Mouse (Mus musculus) embryo, embryonic 10 days (tissue): ENCODE measurements around the gene Traf3ip2.
A peak's percentile ranks its signal among the peaks of the same experiment; 100 is the strongest.

Experiments
- DNase-seq: peaks from one replicate; pipeline ENCODE4 v3.0.0-alpha.2; 2015; ENCODE audit warnings: low spot score

Traf3ip2 gene

DNA sequence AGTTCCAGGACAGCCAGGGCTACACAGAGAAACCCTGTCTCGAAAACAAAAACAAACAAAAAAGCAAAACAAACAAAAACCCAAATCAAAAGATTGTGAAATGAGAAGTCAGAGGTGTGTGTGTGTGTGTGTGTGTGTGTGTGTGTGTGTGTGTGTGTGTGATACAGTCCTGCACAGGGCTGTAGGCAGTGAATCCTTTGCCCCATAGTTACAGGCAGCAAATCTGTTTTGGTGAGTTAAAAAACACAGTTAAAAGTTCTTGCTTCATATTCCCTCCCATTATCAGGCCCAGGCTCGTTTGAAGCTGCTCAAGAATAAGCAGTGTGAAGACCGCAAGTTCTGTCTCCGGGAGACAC, at the start of gene Traf3ip2:
TSS of gene Traf3ip2 (plus strand) at position 302 of the 356 bp plus-strand sequence.
- DNase-seq, result no peak

GRCm38 (mm10) chr10:39563552-39564223, 49.0 kb upstream of the Traf3ip2 start:
- DNase-seq, result peak; percentile 60

GRCm38 (mm10) chr10:39566901-39567300, 45.8 kb upstream of the Traf3ip2 start:
- DNase-seq, result no peak

DNA sequence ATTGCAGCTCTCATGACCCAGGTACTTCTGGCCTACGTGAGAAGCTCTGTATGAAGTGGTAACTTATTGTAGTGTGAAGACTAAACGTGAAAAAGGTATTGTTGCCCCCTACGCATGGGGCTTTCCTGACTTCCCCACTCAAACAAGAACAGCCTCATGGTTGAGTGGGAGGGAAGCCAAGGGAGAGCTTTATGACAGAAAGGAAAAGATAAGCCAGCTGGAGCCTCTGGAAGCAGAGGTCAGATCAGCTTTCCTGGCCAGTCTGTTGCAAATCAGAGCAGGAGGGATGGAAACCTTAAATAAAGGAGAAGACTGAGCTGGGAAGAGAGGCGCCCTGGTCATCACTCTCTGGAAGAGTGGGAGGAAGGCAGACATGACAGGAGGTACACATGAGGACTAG, 43.7 kb upstream of the Traf3ip2 start:
- DNase-seq, result no peak

GRCm38 (mm10) chr10:39571011-39571410, 41.7 kb upstream of the Traf3ip2 start:
- no peak for DNase-seq

DNA sequence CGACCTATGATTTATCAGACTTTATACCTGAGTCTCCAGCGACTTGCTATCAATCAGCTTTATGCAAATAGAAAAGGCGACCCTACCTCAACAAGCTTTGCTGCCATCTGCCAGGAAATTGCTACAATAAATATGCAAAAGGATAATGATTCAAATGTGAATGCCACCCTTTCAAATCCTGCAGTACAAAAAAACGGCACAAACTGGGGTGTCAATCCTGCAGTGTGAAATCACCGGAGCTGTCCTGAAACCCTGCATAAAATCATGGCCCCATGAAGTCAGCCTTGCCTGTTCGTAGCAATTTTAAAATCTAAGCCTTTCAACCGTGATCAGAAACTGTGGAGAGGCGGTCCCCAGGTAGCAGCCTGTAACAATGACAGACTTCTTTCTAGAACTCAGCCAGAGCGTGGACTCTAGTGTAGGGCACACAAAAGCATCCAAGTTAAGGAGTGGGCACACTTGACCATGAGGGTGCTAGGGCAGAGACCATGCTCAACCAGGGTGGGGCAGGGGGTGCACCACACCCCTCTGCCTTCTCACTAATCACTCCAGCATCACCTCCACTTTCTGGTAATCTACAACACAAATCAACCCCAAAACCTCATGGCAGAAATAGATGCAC, 40.6 kb upstream of the Traf3ip2 start:
- no peak for DNase-seq

DNA sequence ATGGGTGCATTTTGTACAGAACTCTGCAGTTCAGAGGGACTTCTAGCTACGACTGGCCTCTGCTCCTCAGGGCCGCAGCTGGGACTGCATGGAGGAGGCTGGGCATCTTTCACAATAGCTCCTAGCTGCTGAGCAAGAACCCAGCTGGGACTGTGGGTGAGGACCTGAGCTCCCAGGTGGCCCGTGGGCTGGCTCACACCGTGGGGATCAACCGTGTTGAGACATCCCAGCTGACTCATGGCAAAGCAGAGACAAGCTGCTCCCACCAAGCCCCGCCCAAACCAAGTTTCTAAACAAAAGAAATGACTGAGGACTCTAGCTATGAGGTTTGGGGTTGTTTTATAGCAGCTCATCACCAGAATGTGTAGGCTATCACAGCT, 40.1 kb upstream of the Traf3ip2 start:
- DNase-seq, result no peak

DNA sequence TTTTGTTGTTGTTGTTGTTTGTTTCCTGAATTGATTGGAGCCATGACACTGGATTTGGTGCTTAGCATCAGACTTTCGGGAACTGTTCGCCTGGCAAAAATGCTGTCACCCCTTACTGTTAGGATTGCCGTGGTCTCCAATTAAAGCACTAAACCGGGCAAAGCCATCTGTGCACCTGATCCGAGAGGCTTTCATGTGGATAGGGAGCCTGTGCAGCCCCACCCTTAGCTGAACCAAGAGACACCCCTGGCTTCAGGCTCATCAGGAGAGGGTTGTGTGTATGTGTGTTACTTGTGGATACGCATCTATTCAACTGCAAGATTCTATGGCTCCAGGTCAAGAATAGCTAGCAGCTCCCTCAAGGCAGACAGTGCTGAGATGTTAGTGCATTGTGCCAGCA, 36.3 kb upstream of the Traf3ip2 start:
- DNase-seq, result no peak

GRCm38 (mm10) chr10:39580477-39580876, 32.3 kb upstream of the Traf3ip2 start:
- DNase-seq, result no peak

- no peak for DNase-seq
Measured at GRCm38 (mm10) chr10:39582385-39582784, 30.3 kb upstream of the Traf3ip2 start.

DNA sequence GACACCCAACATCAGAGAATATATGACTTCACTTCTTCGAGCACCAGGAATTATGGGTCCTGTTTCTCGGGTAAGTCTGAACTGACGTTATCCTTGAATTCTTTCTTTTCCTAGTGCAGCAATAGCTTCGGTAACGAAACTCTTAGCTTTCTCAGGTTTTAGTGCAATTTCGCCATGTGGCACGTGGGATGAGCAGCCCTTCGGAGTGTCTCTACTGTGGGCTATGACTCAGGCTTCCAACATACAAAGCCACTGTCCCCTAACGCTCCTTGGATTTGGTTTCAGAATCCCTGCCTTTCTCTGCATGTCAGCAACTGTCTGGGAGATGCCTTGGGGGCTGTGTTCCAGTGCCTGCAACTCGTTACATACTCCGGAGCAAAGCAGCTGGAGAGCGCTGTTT, 29.0 kb upstream of the Traf3ip2 start:
- DNase-seq, result no peak

- DNase-seq, result no peak
Measured at GRCm38 (mm10) chr10:39587290-39587925, 25.3 kb upstream of the Traf3ip2 start.

DNA sequence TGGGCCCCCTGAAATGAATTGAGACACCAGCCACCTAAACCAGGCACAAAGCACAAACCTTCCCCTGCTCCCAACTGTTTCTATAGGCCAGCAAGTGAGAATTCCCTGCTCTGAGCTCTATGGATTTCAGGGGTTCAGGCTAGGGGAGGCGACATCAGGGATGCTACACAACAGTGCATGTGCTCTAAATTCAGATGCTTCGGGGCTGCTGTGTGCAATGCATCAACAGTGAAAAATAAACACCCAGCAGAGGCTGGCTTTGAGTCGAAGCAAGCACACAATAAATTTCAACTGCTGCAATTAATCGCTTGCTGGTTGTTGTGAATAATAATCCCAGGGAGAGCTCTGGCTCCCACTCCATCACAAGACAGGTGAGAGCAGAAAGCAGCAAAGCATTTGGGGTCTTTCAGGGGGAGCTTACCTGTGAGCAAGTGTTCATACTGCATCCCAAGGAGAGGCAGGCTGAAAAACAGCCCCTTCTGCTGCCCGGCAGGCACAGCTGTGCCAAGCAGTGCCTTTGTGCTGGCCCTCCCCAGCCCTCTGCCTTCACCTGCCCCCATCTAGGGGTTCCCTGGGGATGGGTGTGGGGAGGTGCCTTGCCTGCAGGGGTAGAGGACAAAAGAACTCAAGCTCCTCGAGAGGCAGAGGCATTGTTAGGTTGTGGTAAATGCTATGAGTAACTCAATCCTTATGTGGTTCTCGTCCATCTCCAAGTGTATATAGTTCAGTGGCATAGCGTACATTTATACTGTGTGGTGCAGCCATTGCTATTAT, 24.6 kb upstream of the Traf3ip2 start:
- no peak for DNase-seq

DNA sequence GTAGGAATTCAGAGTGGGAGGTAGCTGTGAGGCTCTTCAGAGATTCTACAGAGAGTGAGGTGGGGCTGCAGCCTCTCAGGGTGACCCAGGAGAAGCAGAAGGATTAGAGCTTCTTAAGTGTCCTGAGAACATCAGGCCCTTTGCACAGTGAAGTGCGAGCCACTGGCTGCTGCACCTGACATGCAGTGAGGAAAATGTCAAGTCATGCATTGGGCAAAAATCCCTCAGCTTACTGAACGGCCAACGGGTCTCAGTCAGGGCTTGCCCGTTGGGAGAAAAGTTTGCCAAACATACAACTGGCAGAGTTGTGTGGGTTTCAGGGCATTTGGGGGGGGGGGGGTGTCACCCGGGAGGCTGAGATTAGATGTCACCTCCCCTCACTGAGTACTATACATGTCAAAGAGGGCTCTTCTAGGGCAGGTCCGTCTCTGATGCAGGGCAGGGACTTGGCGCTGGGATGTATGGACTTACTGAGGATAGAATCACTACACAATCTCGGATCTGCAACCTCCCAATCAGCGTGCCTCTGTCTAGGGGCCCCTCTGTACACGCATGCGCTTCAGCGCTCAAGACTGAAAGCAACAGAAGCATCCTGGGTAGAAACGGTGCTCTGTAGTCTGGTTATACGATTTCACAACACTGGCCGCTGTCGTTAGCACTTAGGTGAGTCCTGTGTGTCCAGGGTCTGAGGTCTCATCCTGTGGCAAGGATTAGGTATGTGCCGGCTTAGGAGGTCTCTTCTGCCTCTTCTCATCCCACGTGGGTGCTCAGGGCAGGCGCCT, 22.8 kb upstream of the Traf3ip2 start:
- no peak for DNase-seq

DNA sequence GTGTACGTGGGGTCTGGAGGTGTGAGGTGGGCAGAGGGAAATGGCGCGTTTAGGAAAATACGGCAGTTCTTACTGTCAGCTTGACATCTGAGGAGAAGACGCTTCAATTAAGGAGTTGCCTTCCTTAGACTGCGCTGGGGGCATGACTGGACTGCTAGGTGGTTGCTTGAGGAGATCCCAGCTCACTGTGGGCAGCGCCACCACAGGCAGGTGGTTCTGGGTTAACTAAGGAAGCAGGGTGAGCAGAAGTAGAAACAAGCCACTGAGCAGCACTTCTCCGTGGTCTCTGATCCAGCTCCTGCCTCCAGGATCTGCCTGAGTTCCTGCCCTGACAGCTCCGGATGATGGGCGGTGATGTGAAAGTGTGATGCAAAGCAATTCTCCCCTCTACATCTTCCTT, 22.1 kb upstream of the Traf3ip2 start:
- DNase-seq, result no peak

DNA sequence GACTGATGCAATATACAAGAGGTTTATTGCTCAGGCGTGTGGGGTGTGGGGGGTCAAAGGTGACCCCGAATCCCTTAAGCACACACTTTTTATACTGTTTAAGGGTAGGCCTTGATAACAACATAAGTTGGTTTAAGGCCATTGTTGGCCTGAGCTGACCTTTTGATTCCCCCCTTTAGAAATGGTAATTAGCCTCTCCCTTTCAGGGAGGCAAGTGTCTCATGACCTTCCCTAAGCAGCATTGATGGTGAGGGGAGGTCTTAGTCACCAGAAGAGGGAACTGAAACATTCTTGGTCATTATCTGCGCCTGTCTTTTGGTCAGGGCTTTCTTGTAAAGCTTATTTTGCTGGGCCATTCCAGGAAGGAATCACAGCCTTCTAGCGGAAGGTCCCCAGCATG, 20.2 kb upstream of the Traf3ip2 start:
- DNase-seq, result no peak

- DNase-seq, result no peak
Measured at GRCm38 (mm10) chr10:39594716-39595115, 18.0 kb upstream of the Traf3ip2 start.

DNA sequence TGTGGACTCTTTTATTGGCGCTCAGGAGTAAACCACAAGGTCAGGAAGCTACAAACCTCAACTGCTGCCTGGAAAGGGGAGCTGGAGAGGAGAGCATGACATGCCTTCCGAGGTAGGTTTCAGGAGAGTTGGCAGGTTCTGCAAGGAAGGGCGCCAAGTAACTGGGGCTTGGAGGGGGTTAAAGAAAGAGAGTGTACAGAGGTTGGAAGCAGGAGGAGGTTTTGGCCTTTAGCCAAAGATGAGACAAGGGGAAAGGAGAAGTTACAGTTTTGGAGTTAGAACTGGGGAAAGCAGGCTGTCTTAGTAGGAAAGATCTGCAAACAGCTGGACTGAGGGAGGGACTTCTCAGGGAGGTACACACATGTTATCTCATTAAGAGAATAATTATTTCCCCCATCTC, 16.9 kb upstream of the Traf3ip2 start:
- DNase-seq, result no peak

- no peak for DNase-seq
Measured at GRCm38 (mm10) chr10:39597116-39597791, 15.5 kb upstream of the Traf3ip2 start.

- no peak for DNase-seq
Measured at GRCm38 (mm10) chr10:39597792-39598183, 14.9 kb upstream of the Traf3ip2 start.

GRCm38 (mm10) chr10:39599601-39600000, 13.1 kb upstream of the Traf3ip2 start:
- DNase-seq, result no peak

GRCm38 (mm10) chr10:39600115-39600514, 12.6 kb upstream of the Traf3ip2 start:
- no peak for DNase-seq
